Mouse (Mus musculus): ENCODE measurements at regions not wholly inside any gene's neighbourhood (a gene's known extent, or its start where the extent isn't known, plus 50 kb on each side); places are given as distances from the start of the nearest gene placed in this dataset.

- DNase-seq (ENCODE audit: low spot score in 2 of 2), result no peak
Observed at GRCm38 (mm10) chr1:13424524-13424923, 2010.6 kb downstream of the A830018L16Rik start.

GRCm38 (mm10) chr1:13425601-13426327 is 2011.9 kb downstream of the A830018L16Rik start:
- DNase-seq (ENCODE audit: low spot score in 2 of 2), result no peak

GRCm38 (mm10) chr1:13426328-13427067 is 2012.6 kb downstream of the A830018L16Rik start:
- DNase-seq (ENCODE audit: low spot score in 2 of 2), result peak; percentile 48 to 49

- DNase-seq (ENCODE audit: low spot score in 2 of 2), result no peak
Observed at GRCm38 (mm10) chr1:13427068-13427434, 2013.1 kb downstream of the A830018L16Rik start.

- no peak for DNase-seq (ENCODE audit: low spot score in 2 of 2)
Observed at GRCm38 (mm10) chr1:13427501-13428207, 2013.7 kb downstream of the A830018L16Rik start.

GRCm38 (mm10) chr1:13437747-13438394 is 2024.0 kb downstream of the A830018L16Rik start:
- no peak for DNase-seq (ENCODE audit: low spot score in 2 of 2)

- DNase-seq (ENCODE audit: low spot score in 2 of 2), result no peak
Observed at GRCm38 (mm10) chr1:13442366-13442765, 2028.5 kb downstream of the A830018L16Rik start.

GRCm38 (mm10) chr1:13454534-13454933 is 2040.6 kb downstream of the A830018L16Rik start:
- no peak for DNase-seq (ENCODE audit: low spot score in 2 of 2)

- DNase-seq (ENCODE audit: low spot score in 2 of 2), result no peak
Observed at GRCm38 (mm10) chr1:13455572-13455971, 2041.7 kb downstream of the A830018L16Rik start.

- no peak for DNase-seq (ENCODE audit: low spot score in 2 of 2)
Observed at GRCm38 (mm10) chr1:13464311-13464710, 2050.4 kb downstream of the A830018L16Rik start.

GRCm38 (mm10) chr1:13467174-13467573 is 2053.3 kb downstream of the A830018L16Rik start:
- no peak for DNase-seq (ENCODE audit: low spot score in 2 of 2)

GRCm38 (mm10) chr1:13467886-13468630 is 2054.2 kb downstream of the A830018L16Rik start:
- DNase-seq (ENCODE audit: low spot score in 2 of 2), result no peak

- no peak for DNase-seq (ENCODE audit: low spot score in 2 of 2)
Observed at GRCm38 (mm10) chr1:13494727-13495404, 2081.0 kb downstream of the A830018L16Rik start.

- no peak for DNase-seq (ENCODE audit: low spot score in 2 of 2)
Observed at GRCm38 (mm10) chr1:13496386-13496785, 2082.5 kb downstream of the A830018L16Rik start.

GRCm38 (mm10) chr1:13500456-13500855 is 2086.6 kb downstream of the A830018L16Rik start:
- DNase-seq (ENCODE audit: low spot score in 2 of 2), result peak; percentile 36 to 46

GRCm38 (mm10) chr1:13501938-13502337 is 2088.0 kb downstream of the A830018L16Rik start:
- DNase-seq (ENCODE audit: low spot score in 2 of 2), result no peak

GRCm38 (mm10) chr1:13513761-13514160 is 2099.9 kb downstream of the A830018L16Rik start:
- peak; percentile 21 to 34 for DNase-seq (ENCODE audit: low spot score in 2 of 2)

All from spleen, postnatal 36 days (tissue).